Mouse (Mus musculus) lung, postnatal 0 days (tissue): Measurements from ENCODE around the gene G6pc3. TPM values are rescaled to one million over a fixed set of nuclear protein-coding genes. Genes with fewer than 3 reads are reported as not detected.

ENCODE experiments used
- ATAC-seq: fragments of 200-750 bp; cut with Nextera tagmentation; 2 replicates; pipeline ENCODE4 v1.8.0; 2017; ENCODE audit warnings: moderate library complexity
- DNase-seq: peaks from one replicate; pipeline ENCODE4 v3.0.0-alpha.2; 2016; ENCODE audit warnings: low spot score
- H3K27ac ChIP-seq: fragments of 300-500 bp; sonication (generic); 2 replicates; pipeline ENCODE4 v1.5.1; 2014; ENCODE audit warnings: antibody characterized with exemption, mild to moderate bottlenecking, low read length, mixed read lengths
- H3K27me3 ChIP-seq: fragments of 300-500 bp; sonication (generic); replicated peaks from 2 replicates; pipeline ENCODE4 v1.6.1; 2014; ENCODE audit warnings: low read length, mixed read lengths; ENCODE audit not compliant: insufficient read depth
- H3K36me3 ChIP-seq: fragments of 300-500 bp; sonication (generic); 2 replicates; pipeline ENCODE4 v1.6.1; 2014; ENCODE audit warnings: low read length, mixed read lengths; ENCODE audit not compliant: insufficient read depth
- H3K4me1 ChIP-seq: fragments of 300-500 bp; sonication (generic); 2 replicates; pipeline ENCODE4 v1.6.1; 2014; ENCODE audit warnings: antibody characterized with exemption, low read depth, low read length, mixed read lengths; ENCODE audit not compliant: insufficient read depth
- H3K4me2 ChIP-seq: fragments of 300-500 bp; sonication (generic); replicated peaks from 2 replicates; pipeline ENCODE4 v1.6.1; 2014; ENCODE audit warnings: low read depth, mild to moderate bottlenecking, low read length, moderate library complexity, mixed read lengths
- H3K4me3 ChIP-seq: fragments of 300-500 bp; sonication (generic); 2 replicates; pipeline ENCODE4 v1.5.1; 2014; ENCODE audit warnings: low read depth, low read length
- H3K9ac ChIP-seq: fragments of 300-500 bp; sonication (generic); replicated peaks from 2 replicates; pipeline ENCODE4 v1.6.1; 2014; ENCODE audit warnings: low read depth, mild to moderate bottlenecking
- H3K9me3 ChIP-seq: fragments of 300-500 bp; sonication (generic); 2 replicates; pipeline ENCODE4 v1.6.1; 2016; ENCODE audit warnings: low read length, mixed read lengths
- CTCF ChIP-seq: IDR thresholded peaks from 2 replicates; pipeline ENCODE4 v1.5.1; 2016; ENCODE audit warnings: antibody characterized with exemption, mild to moderate bottlenecking
- EP300 ChIP-seq: IDR thresholded peaks from 2 replicates; pipeline ENCODE4 v1.6.1; 2016; ENCODE audit warnings: antibody characterized with exemption, mild to moderate bottlenecking, control low read depth
- whole genome bisulfite sequencing: fragments of 180-500 bp; shearing (Covaris S2); extraction: QIAGEN DNeasy Blood & Tissue Kit; methylation state at CpG from one replicate; pipeline ENCODE4 v1.1.7; 2014; 5-methylcytosine and 5-hydroxymethylcytosine counted together
- polyA plus RNA-seq: library from polyadenylated mRNA; unstranded; fragments of >200 nt; fragmentation: Nextera tagmentation; extraction: Ambion mirVana; gene quantifications from 2 replicates; pipeline ENCODE4 v1.2.1, GENCODE M21; 2015

The G6pc3 gene
- polyA plus RNA-seq, 1 experiment from 2014 or later: 16.7 TPM

DNA sequence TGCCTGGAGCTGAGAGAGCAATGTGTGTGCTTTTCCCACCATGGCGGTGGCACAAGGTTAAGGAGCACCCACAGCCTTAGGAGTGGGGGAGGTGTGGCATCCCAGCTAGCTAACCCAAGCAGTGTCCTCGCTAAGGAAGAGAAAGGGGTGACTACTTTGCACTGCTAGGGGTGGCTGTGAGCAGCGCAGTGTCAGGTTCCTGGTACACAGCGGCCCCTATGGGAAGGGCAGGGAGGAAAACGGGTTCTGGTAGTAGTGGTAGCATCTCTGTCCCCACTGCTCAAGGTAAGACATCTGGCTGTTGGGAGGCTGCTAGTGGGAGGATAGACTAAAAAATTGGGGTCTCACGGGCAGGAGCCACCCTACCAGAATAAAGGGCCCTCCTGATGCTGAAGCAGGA is 8.8 kb downstream of the G6pc3 start:
- Histone ChIP-seq H3K4me1 (no peaks in the 10 kb centered on the region), H3K9me3 (no peaks in the 10 kb centered on the region), H3K4me3 (no peak overlapping the region), H3K27ac (no peak overlapping the region), H3K27me3 (no peaks in the 10 kb centered on the region), H3K4me2 (no peak overlapping the region), H3K36me3 (peaks cover 56% of the 10 kb centered on the region), H3K9ac (no peak overlapping the region)
- WGBS: 66% methylated on average over 6 of the region's 6 CpGs
- DNase-seq (no peak), ATAC-seq (no peak)
- TF ChIP-seq CTCF: peak; percentile 30
- TF ChIP-seq EP300: no peak

DNA sequence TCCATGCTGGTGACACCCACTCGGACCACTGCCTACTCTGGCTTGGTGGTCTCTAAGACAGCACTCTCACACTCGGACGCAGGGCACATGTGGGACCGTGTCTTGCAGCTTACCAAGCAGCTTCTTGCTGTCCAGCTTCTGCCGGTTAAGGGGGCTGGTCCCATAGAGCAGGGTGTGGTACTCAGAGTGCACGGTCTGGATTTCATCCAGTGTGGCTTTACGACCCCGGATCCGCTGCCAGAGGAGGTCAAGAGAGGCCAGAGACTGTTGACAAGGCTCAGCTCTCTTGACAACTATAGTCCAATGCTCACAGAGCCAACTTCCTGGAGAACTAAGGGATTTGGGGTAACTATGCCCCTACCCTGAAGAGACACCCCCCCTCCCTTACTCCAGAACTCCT is 10.4 kb downstream of the G6pc3 start:
- H3K4me3 ChIP-seq: no peak overlapping the region
- TF ChIP-seq CTCF (no peak), EP300 (no peak)
- no peak overlapping the region for H3K27ac ChIP-seq
- WGBS: 56% methylated on average over 9 of the region's 9 CpGs
- H3K4me2 ChIP-seq: no peak overlapping the region
- ATAC-seq (no peak), DNase-seq (no peak)
- no peak overlapping the region for H3K9ac ChIP-seq
- H3K4me1 ChIP-seq: no peaks in the 10 kb centered on the region
- H3K27me3 ChIP-seq: no peaks in the 10 kb centered on the region
- peaks cover 68% of the 10 kb centered on the region for H3K36me3 ChIP-seq
- no peaks in the 10 kb centered on the region for H3K9me3 ChIP-seq

DNA sequence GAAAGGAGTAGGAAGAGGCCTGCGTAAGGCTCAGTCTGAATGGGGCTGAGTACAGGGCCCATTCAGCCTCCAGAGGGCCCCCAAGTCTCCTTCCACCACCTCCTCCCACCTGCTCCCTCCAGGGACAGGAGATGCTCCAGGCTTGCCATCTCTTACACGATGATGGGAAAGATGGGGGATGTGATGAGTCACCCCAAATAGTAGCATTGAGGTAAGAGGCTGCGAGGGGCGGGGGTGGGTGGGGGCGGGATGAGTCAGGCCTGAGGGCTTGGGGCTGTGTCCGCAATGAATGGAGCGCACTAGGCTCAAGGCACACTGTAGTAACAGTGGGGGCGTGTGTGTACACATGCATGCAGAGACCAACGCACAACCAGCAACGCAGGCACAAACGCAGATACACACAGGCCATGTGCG is 12.0 kb downstream of the G6pc3 start:
- DNase-seq (no peak), ATAC-seq (no peak; the same call in 1 of the 2 replicates)
- no peak overlapping the region for H3K4me3 ChIP-seq
- no peaks in the 10 kb centered on the region for H3K27me3 ChIP-seq
- no peaks in the 10 kb centered on the region for H3K4me1 ChIP-seq
- no peak overlapping the region for H3K27ac ChIP-seq
- no peak overlapping the region for H3K4me2 ChIP-seq
- no peaks in the 10 kb centered on the region for H3K9me3 ChIP-seq
- no peak overlapping the region for H3K9ac ChIP-seq
- no peak for TF ChIP-seq EP300
- TF ChIP-seq CTCF: peak; percentile 46
- H3K36me3 ChIP-seq: peaks cover 57% of the 10 kb centered on the region
- 77% methylated on average over 11 of the region's 12 CpGs for WGBS

DNA sequence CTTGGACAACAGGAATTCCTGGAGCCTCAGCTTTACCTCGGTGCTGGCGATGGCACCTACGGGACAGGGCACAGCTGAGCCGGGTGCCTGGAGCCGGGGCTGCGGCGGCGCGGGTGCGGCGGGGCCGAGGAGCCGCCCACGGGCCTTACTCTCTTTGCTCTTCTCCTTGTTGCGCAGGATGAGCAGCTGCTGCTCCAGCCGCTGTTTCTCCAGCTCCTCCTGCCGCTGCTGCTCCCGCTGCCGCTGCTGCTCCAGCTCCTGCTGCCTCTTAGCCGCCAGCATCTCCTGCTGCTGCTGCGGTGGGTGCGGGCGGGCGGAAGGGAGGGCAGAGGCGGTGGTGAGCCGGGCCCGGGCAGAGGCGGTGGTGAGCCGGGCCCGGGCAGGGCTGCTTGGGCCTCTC is 17.1 kb downstream of the G6pc3 start:
- H3K4me2 ChIP-seq: no peak overlapping the region
- H3K9me3 ChIP-seq: no peaks in the 10 kb centered on the region
- TF ChIP-seq CTCF: no peak
- no peak for TF ChIP-seq EP300
- no peaks in the 10 kb centered on the region for H3K27me3 ChIP-seq
- ATAC-seq (no peak), DNase-seq (no peak)
- WGBS: 82% methylated on average over 17 of the region's 30 CpGs
- peaks cover 19% of the 10 kb centered on the region for H3K36me3 ChIP-seq
- no peak overlapping the region for H3K27ac ChIP-seq
- H3K4me1 ChIP-seq: peaks cover 10% of the 10 kb centered on the region
- no peak overlapping the region for H3K9ac ChIP-seq
- H3K4me3 ChIP-seq: no peak overlapping the region

DNA sequence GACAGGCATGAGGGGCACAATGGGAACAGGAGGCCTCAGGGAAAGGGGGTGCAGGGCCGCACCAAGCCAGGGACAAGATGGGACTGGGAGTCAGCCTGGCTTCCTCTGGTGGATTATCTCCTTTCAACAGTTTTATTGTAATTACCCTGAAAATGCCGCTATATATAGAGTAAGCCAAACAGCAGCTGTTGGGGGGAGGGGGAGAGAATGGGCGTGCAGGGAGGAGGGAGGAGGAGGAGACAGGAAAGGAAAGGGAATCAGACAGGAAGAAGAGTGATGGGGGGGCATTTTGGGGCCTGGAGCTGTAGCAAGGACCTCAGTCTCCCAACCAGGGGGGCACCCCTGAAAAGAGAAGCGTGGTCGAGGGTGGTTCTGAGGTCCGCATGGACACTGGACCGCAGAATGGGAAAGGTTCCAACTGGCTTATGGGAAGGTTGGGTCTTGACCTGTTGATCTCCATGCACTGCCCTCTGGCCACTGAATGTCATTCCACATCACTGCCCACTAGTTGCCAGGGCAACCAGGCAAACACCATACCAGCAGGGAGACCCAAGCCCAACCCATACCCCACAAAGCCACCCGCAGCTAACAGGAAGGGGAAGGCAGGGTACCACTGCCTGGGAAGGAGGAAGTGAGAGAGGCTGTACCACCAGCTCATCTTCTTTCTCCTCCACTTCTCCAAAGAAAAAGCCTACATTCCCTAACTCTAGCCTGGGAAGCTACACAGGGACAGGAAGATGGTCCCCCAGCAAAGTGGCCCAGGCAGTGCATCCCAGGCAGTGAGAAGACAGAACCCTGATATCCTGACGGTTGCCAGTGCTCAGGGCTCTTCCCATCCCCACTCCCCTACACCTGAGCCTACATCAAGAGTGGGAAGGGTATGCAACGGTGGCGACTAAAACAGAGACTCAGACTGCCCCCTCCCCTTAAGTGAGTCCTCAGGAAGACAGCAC is 18.7 kb downstream of the G6pc3 start:
- Histone ChIP-seq H3K4me3 (no peak overlapping the region), H3K27me3 (no peaks in the 10 kb centered on the region), H3K4me2 (no peak overlapping the region), H3K27ac (0 out of 2 replicates have a peak overlapping the region, but pooled peaks have one; percentile 21), H3K36me3 (peaks cover 18% of the 10 kb centered on the region), H3K9me3 (no peaks in the 10 kb centered on the region), H3K4me1 (peaks cover 18% of the 10 kb centered on the region), H3K9ac (no peak overlapping the region)
- 54% methylated on average over 11 of the region's 11 CpGs for WGBS
- TF ChIP-seq CTCF (no peak), EP300 (no peak)
- DNase-seq (peak; percentile 74), ATAC-seq (peak; percentile 46)

DNA sequence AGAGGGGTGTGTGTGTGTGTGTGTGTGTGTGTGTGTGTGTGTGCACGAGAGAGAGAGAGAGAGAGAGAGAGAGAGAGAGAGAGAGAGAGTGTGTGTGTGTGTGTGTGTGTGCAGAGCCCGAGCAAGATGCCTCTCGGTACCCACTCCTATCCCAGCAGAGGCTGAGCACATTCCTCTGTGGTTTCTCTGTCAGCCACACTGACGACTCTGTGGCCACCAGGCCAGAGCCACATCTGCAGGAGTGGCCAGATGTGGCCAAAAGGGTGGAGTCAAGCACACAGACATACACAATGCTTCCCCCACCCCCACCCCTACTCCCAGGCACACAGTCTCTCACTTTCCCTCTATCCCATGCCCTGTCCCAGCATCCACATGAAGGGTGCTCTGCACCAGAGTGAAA is 19.4 kb downstream of the G6pc3 start:
- ATAC-seq (no peak), DNase-seq (no peak)
- Histone ChIP-seq H3K4me2 (no peak overlapping the region), H3K4me3 (no peak overlapping the region), H3K27ac (no peak overlapping the region), H3K9ac (no peak overlapping the region), H3K4me1 (peaks cover 18% of the 10 kb centered on the region), H3K36me3 (peaks cover 14% of the 10 kb centered on the region), H3K9me3 (no peaks in the 10 kb centered on the region), H3K27me3 (no peaks in the 10 kb centered on the region)
- 19% methylated on average over 3 of the region's 4 CpGs for WGBS
- TF ChIP-seq CTCF (no peak), EP300 (no peak)
